Mouse (Mus musculus): ENCODE measurements around the gene Gab1.

Gab1 gene

GRCm38 (mm10) chr8:80873723-80874427, 6.4 kb downstream of the Gab1 start:
- no peak for DNase-seq (ENCODE audit: low read depth, low spot score)

GRCm38 (mm10) chr8:80872688-80873087, 7.6 kb downstream of the Gab1 start:
- no peak for DNase-seq (ENCODE audit: low read depth, low spot score)

- DNase-seq (ENCODE audit: low read depth, low spot score) = no peak
Observed at GRCm38 (mm10) chr8:80871400-80871799, 8.9 kb downstream of the Gab1 start.

- DNase-seq (ENCODE audit: low read depth, low spot score) = no peak
Observed at GRCm38 (mm10) chr8:80870535-80871204, 9.6 kb downstream of the Gab1 start.

- no peak for DNase-seq (ENCODE audit: low read depth, low spot score)
Observed at GRCm38 (mm10) chr8:80869881-80870328, 10.4 kb downstream of the Gab1 start.

- DNase-seq (ENCODE audit: low read depth, low spot score) = peak; percentile 54
Observed at GRCm38 (mm10) chr8:80868801-80869323, 11.5 kb downstream of the Gab1 start.

- no peak for DNase-seq (ENCODE audit: low read depth, low spot score)
Observed at GRCm38 (mm10) chr8:80868006-80868702, 12.2 kb downstream of the Gab1 start.

GRCm38 (mm10) chr8:80867598-80867997, 12.7 kb downstream of the Gab1 start:
- DNase-seq (ENCODE audit: low read depth, low spot score) = no peak

- no peak for DNase-seq (ENCODE audit: low read depth, low spot score)
Observed at GRCm38 (mm10) chr8:80865181-80865784, 15.0 kb downstream of the Gab1 start.

- no peak for DNase-seq (ENCODE audit: low read depth, low spot score)
Observed at GRCm38 (mm10) chr8:80863393-80863792, 16.9 kb downstream of the Gab1 start.

- no peak for DNase-seq (ENCODE audit: low read depth, low spot score)
Observed at GRCm38 (mm10) chr8:80859180-80859775, 21.0 kb downstream of the Gab1 start.

GRCm38 (mm10) chr8:80857851-80858367, 22.4 kb downstream of the Gab1 start:
- no peak for DNase-seq (ENCODE audit: low read depth, low spot score)

- DNase-seq (ENCODE audit: low read depth, low spot score) = no peak
Observed at GRCm38 (mm10) chr8:80857128-80857527, 23.2 kb downstream of the Gab1 start.

- no peak for DNase-seq (ENCODE audit: low read depth, low spot score)
Observed at GRCm38 (mm10) chr8:80856606-80857005, 23.7 kb downstream of the Gab1 start.

- no peak for DNase-seq (ENCODE audit: low read depth, low spot score)
Observed at GRCm38 (mm10) chr8:80853622-80854021, 26.7 kb downstream of the Gab1 start.

- DNase-seq (ENCODE audit: low read depth, low spot score) = no peak
Observed at GRCm38 (mm10) chr8:80853208-80853607, 27.1 kb downstream of the Gab1 start.

- no peak for DNase-seq (ENCODE audit: low read depth, low spot score)
Observed at GRCm38 (mm10) chr8:80852412-80853165, 27.7 kb downstream of the Gab1 start.

- no peak for DNase-seq (ENCODE audit: low read depth, low spot score)
Observed at GRCm38 (mm10) chr8:80851648-80852047, 28.7 kb downstream of the Gab1 start.

- DNase-seq (ENCODE audit: low read depth, low spot score) = no peak
Observed at GRCm38 (mm10) chr8:80850013-80850412, 30.3 kb downstream of the Gab1 start.

GRCm38 (mm10) chr8:80848631-80849030, 31.7 kb downstream of the Gab1 start:
- no peak for DNase-seq (ENCODE audit: low read depth, low spot score)

- no peak for DNase-seq (ENCODE audit: low read depth, low spot score)
Observed at GRCm38 (mm10) chr8:80847912-80848311, 32.4 kb downstream of the Gab1 start.
